Mouse (Mus musculus) embryonic facial prominence, embryonic 14.5 days (tissue): ENCODE results near the gene Med20. TPM values are rescaled to one million over a fixed set of nuclear protein-coding genes. Genes with fewer than 3 reads are reported as not detected.
"Not testable (repeated sequence)": the region's sequence is repeated elsewhere in the genome, so short reads cannot be mapped to it uniquely, and the experiment has no call there.

Experiments used
- ATAC-seq: fragments of 200-750 bp; cut with Nextera tagmentation; 2 replicates; pipeline ENCODE4 v1.8.0; 2017; ENCODE audit warnings: low read depth, moderate number of reproducible peaks, moderate TSS enrichment
- DNase-seq: peaks from one replicate; pipeline ENCODE4 v3.0.0-alpha.2; 2015; ENCODE audit warnings: low spot score
- H3K27ac ChIP-seq: fragments of 300-500 bp; sonication (generic); replicated peaks from 2 replicates; pipeline ENCODE4 v1.5.1; 2014; ENCODE audit warnings: low read depth, mild to moderate bottlenecking, low read length, moderate library complexity
- H3K27me3 ChIP-seq: fragments of 300-500 bp; sonication (generic); replicated peaks from 2 replicates; pipeline ENCODE4 v1.6.1; 2014; ENCODE audit warnings: low read length; ENCODE audit not compliant: control insufficient read depth, insufficient read depth
- H3K36me3 ChIP-seq: fragments of 300-500 bp; sonication (generic); 2 replicates; pipeline ENCODE4 v1.6.1; 2014; ENCODE audit warnings: low read length, mixed read lengths; ENCODE audit not compliant: control insufficient read depth, insufficient read depth
- H3K4me1 ChIP-seq: fragments of 300-500 bp; sonication (generic); 2 replicates; pipeline ENCODE4 v1.6.1; 2014; ENCODE audit warnings: antibody characterized with exemption, low read length; ENCODE audit not compliant: control insufficient read depth, insufficient read depth
- H3K4me2 ChIP-seq: fragments of 300-500 bp; sonication (generic); 2 replicates; pipeline ENCODE4 v1.6.1; 2014; ENCODE audit warnings: low read depth, mild to moderate bottlenecking, low read length, moderate library complexity, mixed read lengths
- H3K4me3 ChIP-seq: fragments of 300-500 bp; sonication (generic); 2 replicates; pipeline ENCODE4 v1.5.1; 2014; ENCODE audit warnings: low read depth, mild to moderate bottlenecking, low read length
- H3K9ac ChIP-seq: fragments of 300-500 bp; sonication (generic); 2 replicates; pipeline ENCODE4 v1.6.1; 2014; ENCODE audit warnings: low read depth, mild to moderate bottlenecking, low read length, moderate library complexity, mixed read lengths
- H3K9me3 ChIP-seq: fragments of 300-500 bp; sonication (generic); 2 replicates; pipeline ENCODE4 v1.6.1; 2016; ENCODE audit warnings: low read length; ENCODE audit not compliant: control insufficient read depth
- WGBS: fragments of 180-500 bp; shearing (Covaris S2); extraction: QIAGEN DNeasy Blood & Tissue Kit; methylation state at CpG from one replicate; pipeline ENCODE4 v1.1.7; 2014; 5-methylcytosine and 5-hydroxymethylcytosine counted together
- polyA plus RNA-seq: library from polyadenylated mRNA; unstranded; fragments of >200 nt; fragmentation: Nextera tagmentation; extraction: Ambion mirVana; gene quantifications from 2 replicates; pipeline ENCODE4 v1.2.1, GENCODE M21; 2014

Gene Med20
- polyA plus RNA-seq, 1 experiment from 2014 or later: 47.7 TPM

DNA sequence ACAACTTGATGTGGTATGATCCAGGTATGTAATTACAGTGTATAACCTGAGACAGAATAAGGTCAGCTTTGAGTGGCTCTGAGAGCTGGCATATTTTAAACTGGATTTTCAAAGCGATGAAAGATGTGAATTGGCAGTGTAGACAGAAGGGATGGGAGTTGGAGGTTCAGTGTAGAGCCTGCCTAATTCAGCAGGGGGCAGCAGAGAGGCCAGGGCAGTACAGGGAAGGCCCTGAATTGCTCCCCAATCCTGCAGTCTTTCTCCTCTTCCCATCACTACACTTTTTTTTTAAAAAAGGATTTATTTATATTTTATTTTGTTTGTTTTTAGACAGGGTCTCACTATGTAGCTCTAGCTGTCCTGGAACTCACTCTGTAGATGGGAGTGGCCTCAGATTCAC is 2.6 kb downstream of the Med20 start:
- no peak overlapping the region for H3K9ac ChIP-seq
- ATAC-seq: no peak
- no peak overlapping the region for H3K27ac ChIP-seq
- peaks cover 20% of the 10 kb centered on the region for H3K4me1 ChIP-seq
- no peak overlapping the region for H3K4me2 ChIP-seq
- no peak overlapping the region for H3K4me3 ChIP-seq
- H3K9me3 ChIP-seq: no peaks in the 10 kb centered on the region
- DNase-seq: no peak
- WGBS: 96% methylated on average over 1 of the region's 1 CpGs
- peaks cover 43% of the 10 kb centered on the region for H3K36me3 ChIP-seq
- H3K27me3 ChIP-seq: no peaks in the 10 kb centered on the region

DNA sequence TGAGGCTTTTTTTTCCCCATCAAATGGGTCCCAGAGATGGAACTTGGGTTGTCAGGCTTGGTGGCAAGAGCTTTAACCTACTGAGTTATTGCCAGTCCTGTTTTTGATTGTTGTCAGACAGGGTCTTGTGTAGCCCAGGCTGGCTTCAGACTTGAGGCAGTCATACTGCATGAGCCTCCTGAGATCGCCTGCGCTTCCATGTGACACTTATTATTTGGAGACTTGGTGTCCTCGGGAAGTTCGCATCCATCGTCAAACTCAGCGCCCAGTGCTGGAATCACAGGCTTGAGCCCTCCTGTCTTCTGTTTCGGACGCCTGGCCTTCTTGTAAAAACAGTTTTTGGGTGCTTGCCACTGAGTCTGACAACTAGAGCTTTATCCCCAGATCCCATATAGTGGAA is 4.7 kb downstream of the Med20 start:
- H3K4me1 ChIP-seq: peaks cover 11% of the 10 kb centered on the region
- no peaks in the 10 kb centered on the region for H3K9me3 ChIP-seq
- peaks cover 54% of the 10 kb centered on the region for H3K36me3 ChIP-seq
- WGBS: 98% methylated on average over 8 of the region's 8 CpGs
- no peak overlapping the region for H3K4me2 ChIP-seq
- no peak overlapping the region for H3K4me3 ChIP-seq
- no peaks in the 10 kb centered on the region for H3K27me3 ChIP-seq
- no peak for DNase-seq
- no peak overlapping the region for H3K9ac ChIP-seq
- H3K27ac ChIP-seq: no peak overlapping the region
- no peak for ATAC-seq

DNA sequence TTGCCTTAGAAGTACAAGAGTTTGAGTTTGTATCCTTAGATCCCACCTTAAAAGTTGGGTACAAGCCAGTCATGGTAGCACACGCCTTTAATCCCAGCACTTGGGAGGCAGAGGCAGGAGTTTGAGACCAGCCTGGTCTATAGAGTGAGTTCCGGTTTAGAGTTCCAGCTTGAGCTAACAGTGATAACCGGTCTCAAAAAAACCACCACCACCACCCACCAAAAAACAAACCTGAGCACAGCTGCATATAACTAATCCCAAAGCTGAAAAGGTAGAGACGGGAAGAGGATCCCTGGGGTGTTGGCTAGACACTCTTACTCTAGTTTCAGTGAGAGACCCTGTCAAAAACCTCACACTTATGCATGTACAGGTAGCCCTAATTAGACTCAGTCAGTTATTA is 5.3 kb downstream of the Med20 start:
- H3K27ac ChIP-seq: no peak overlapping the region
- H3K27me3 ChIP-seq: no peaks in the 10 kb centered on the region
- 92% methylated on average over 4 of the region's 4 CpGs for WGBS
- peaks cover 54% of the 10 kb centered on the region for H3K36me3 ChIP-seq
- H3K4me3 ChIP-seq: no peak overlapping the region
- H3K9me3 ChIP-seq: no peaks in the 10 kb centered on the region
- ATAC-seq (no peak), DNase-seq (no peak)
- H3K4me2 ChIP-seq: no peak overlapping the region
- H3K9ac ChIP-seq: no peak overlapping the region
- peaks cover 11% of the 10 kb centered on the region for H3K4me1 ChIP-seq

DNA sequence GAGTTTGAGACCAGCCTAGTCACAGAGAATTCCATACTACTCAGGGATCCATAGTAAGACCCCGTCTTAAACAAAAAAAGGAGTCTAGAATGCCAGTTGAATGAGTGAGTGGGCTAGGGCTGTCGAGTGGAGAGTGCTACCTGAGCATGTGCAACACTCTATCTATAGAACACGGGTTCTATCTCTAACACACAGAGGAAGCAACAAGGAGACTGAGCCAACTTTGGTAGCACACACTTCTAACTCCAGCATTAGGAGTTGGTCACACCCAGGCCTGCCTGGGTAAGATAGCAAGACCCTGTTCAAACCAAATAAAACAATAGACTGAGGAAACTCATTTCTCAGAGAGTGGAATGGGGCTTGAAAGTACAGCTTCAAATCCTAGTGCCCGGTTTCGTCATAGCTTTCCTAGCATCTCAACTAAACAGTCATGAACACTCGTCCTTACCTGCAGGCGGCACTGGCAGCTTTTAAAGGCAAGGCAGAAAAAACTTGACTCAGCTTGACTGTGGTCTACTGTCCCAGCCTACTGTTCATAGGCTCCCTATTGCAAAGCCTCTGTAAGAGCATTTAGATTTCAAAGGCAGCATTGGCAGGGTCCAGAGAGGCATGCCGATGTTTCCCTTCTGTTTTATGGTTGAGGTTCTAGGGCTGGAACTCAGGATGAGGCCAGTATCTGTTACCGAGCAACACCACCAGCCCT is 6.4 kb downstream of the Med20 start:
- Histone ChIP-seq H3K36me3 (peaks cover 65% of the 10 kb centered on the region), H3K4me1 (peaks cover 2% of the 10 kb centered on the region; the same call in 1 of the 2 replicates), H3K4me2 (no peak overlapping the region), H3K9me3 (no peaks in the 10 kb centered on the region), H3K9ac (no peak overlapping the region), H3K4me3 (no peak overlapping the region), H3K27ac (no peak overlapping the region), H3K27me3 (no peaks in the 10 kb centered on the region)
- DNase-seq (no peak), ATAC-seq (no peak)
- 90% methylated on average over 9 of the region's 9 CpGs for WGBS

DNA sequence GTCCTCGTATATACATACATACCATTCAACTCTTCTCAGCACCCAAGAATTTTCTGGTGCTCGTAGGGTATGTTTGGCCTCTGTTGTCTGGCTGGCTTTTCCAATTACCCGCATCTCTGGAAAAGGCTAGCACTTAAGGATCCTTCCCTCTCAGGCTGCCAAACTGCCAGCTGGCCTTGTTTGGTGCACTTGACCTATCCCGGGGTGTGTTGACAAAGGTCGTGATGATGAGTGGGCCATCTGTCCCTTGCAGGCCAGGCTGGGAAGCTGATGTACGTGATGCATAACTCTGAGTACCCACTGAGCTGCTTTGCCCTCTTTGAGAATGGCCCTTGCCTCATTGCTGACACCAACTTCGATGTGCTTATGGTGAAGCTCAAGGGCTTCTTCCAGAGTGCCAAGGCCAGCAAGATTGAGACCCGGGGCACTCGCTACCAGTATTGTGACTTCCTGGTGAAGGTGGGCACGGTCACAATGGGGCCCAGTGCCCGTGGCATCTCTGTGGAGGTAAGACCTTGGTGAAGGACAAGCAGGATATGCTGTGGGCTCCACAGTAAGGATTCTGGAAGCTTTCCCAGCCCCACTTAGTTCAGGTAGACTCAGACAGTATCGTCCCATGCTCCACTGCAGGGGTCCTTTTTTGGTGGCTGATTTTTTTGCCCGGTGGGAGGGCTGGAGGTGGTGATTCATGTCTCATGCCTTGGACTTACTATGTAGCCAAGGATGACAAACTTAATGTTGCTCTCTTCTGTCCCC is 7.4 kb downstream of the Med20 start:
- peaks cover 68% of the 10 kb centered on the region for H3K36me3 ChIP-seq
- DNase-seq (no peak), ATAC-seq (no peak)
- no peak overlapping the region for H3K9ac ChIP-seq
- 89% methylated on average over 13 of the region's 13 CpGs for WGBS
- H3K4me2 ChIP-seq: no peak overlapping the region
- H3K9me3 ChIP-seq: no peaks in the 10 kb centered on the region
- H3K4me3 ChIP-seq: no peak overlapping the region
- no peaks in the 10 kb centered on the region for H3K27me3 ChIP-seq
- no peaks in the 10 kb centered on the region for H3K4me1 ChIP-seq
- H3K27ac ChIP-seq: no peak overlapping the region

DNA sequence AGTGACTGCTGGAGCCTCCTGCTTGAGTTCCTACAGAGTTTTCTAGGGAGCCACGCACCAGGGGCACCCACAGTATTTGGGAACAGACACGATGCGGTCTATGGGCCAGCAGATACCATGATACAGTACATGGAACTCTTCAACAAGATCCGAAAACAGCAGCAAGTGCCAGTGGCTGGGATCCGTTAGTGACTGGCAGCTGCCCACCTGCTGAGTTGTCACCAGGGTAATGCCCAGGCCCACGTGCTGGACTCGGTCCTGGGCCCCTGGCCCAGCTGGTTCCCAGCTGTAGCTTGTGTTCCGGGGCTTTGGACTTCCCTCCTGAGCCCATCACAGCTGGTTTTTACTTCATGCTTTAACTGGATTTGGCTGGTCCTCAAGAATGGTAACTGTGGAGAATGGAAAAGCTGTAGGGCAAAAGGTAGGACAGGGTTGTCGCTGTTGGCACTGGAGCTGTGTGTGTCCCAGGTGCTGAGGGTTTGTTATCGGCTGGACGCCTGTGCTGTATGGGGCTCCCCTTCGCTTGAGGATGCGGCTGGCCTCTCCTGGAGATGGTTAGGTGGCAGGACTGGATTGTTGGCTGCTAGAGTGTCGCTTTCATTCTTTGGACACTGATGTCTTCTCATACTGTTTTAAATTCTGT is 11.7 kb downstream of the Med20 start:
- Histone ChIP-seq H3K9ac (no peak overlapping the region), H3K27me3 (no peaks in the 10 kb centered on the region), H3K36me3 (peaks cover 61% of the 10 kb centered on the region), H3K4me1 (no peaks in the 10 kb centered on the region), H3K4me2 (no peak overlapping the region), H3K27ac (no peak overlapping the region), H3K9me3 (no peaks in the 10 kb centered on the region), H3K4me3 (no peak overlapping the region)
- no peak for DNase-seq
- peak; percentile 37; the same call in 1 of the 2 replicates for ATAC-seq
- 87% methylated on average over 14 of the region's 14 CpGs for WGBS

DNA sequence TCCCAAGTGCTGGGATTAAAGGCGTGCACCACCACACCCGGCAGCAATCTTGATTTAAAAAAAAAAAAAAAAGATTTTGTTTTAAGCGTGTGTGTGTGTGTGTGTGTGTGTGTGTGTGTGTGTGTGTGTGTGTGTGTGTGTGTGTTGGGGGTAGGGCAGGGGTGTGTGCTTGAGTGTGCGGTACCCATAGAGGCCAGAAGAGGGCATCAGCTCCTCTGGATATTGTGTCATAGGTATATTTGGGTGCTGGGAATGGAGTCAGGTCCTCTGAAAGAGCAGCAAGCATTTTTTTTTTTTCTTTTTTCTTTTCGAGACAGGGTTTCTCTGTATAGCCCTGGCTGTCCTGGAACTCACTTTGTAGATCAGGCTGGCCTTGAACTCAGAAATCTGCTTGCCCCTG is 13.2 kb downstream of the Med20 start:
- not testable (repeated sequence) for DNase-seq, H3K4me3 ChIP-seq, H3K27me3 ChIP-seq, H3K4me2 ChIP-seq, ATAC-seq, H3K9me3 ChIP-seq, H3K9ac ChIP-seq, H3K4me1 ChIP-seq, H3K27ac ChIP-seq
- WGBS: 95% methylated on average over 4 of the region's 5 CpGs
- H3K36me3 ChIP-seq: peaks cover 49% of the 10 kb centered on the region

DNA sequence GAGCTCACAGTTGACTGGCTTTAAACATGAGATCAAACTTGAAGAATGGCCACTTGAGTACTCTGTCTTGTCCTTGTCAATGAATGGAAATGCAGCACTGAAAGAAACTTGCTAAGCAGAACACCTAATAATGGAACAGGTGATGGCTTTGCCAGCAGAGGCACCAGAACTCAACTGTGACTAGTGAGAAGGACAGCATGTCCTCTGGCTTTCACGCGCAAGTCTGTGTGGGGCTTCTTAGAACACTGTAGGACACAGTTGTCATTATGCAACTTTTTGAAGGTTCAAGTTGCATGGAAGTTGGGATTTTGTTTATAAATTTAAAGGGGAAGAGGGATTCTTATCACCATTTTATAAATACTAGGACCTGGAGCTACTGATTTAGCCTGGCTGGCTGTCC is 13.7 kb downstream of the Med20 start:
- Histone ChIP-seq H3K27me3 (no peaks in the 10 kb centered on the region), H3K4me1 (0 out of 2 replicates have a peak, but pooled peaks cover 7% of the 10 kb centered on the region), H3K36me3 (peaks cover 44% of the 10 kb centered on the region), H3K4me3 (no peak overlapping the region), H3K27ac (no peak overlapping the region), H3K9ac (no peak overlapping the region), H3K9me3 (no peaks in the 10 kb centered on the region), H3K4me2 (no peak overlapping the region)
- ATAC-seq (no peak), DNase-seq (no peak)
- 91% methylated on average over 2 of the region's 2 CpGs for WGBS
